Mouse (Mus musculus) forebrain, embryonic 11.5 days (tissue): ENCODE measurements around the gene Gm19426. TPM values are rescaled to one million over a fixed set of nuclear protein-coding genes. Genes with fewer than 3 reads are reported as not detected.

ENCODE experiments used
- ATAC-seq: fragments of 200-750 bp; cut with Nextera tagmentation; replicated peaks from 2 replicates; pipeline ENCODE4 v1.8.0; 2017; ENCODE audit warnings: moderate TSS enrichment; ENCODE audit not compliant: low FRiP score
- DNase-seq: peaks from one replicate; pipeline ENCODE4 v3.0.0-alpha.2; 2017; ENCODE audit warnings: low spot score
- H3K27ac ChIP-seq: fragments of 300-500 bp; sonication (generic); 2 replicates; pipeline ENCODE4 v1.5.1; 2014; ENCODE audit warnings: low read depth, low read length
- H3K27me3 ChIP-seq: fragments of 300-500 bp; sonication (generic); 2 replicates; pipeline ENCODE4 v1.6.1; 2014; ENCODE audit warnings: mild to moderate bottlenecking, low read length, mixed read lengths; ENCODE audit not compliant: control insufficient read depth, insufficient read depth
- H3K36me3 ChIP-seq: fragments of 300-500 bp; sonication (generic); 2 replicates; pipeline ENCODE4 v1.6.1; 2014; ENCODE audit warnings: mild to moderate bottlenecking, low read length, moderate library complexity, mixed read lengths; ENCODE audit not compliant: control insufficient read depth, insufficient read depth
- H3K4me1 ChIP-seq: fragments of 300-500 bp; sonication (generic); replicated peaks from 2 replicates; pipeline ENCODE4 v1.6.1; 2014; ENCODE audit warnings: low read length, mixed read lengths; ENCODE audit not compliant: control insufficient read depth, insufficient read depth
- H3K4me2 ChIP-seq: fragments of 300-500 bp; sonication (generic); 2 replicates; pipeline ENCODE4 v1.6.1; 2014; ENCODE audit warnings: low read depth, mild to moderate bottlenecking, low read length, moderate library complexity, mixed read lengths; ENCODE audit not compliant: severe bottlenecking
- H3K4me3 ChIP-seq: fragments of 300-500 bp; sonication (generic); 2 replicates; pipeline ENCODE4 v1.5.1; 2014; ENCODE audit warnings: low read depth, low read length
- H3K9ac ChIP-seq: fragments of 300-500 bp; sonication (generic); 2 replicates; pipeline ENCODE4 v1.6.1; 2014; ENCODE audit warnings: low read length
- H3K9me3 ChIP-seq: fragments of 300-500 bp; sonication (generic); 2 replicates; pipeline ENCODE4 v1.6.1; 2016; ENCODE audit warnings: low read length, mixed read lengths; ENCODE audit not compliant: control insufficient read depth
- WGBS: fragments of 180-500 bp; shearing (Covaris S2); extraction: QIAGEN DNeasy Blood & Tissue Kit; methylation state at CpG from one replicate; pipeline ENCODE4 v1.1.7; 2014; 5-methylcytosine and 5-hydroxymethylcytosine counted together
- polyA plus RNA-seq: library from polyadenylated mRNA; unstranded; fragments of >200 nt; fragmentation: Nextera tagmentation; extraction: Ambion mirVana; gene quantifications from 2 replicates; pipeline ENCODE4 v1.2.1, GENCODE M21; 2014

Gene Gm19426
- polyA plus RNA-seq, 1 experiment from 2014 or later, result 4.3 TPM

- peak overlapping the region; percentile 96 for H3K27ac ChIP-seq
- H3K9ac ChIP-seq, result peak overlapping the region; percentile 95
- peaks cover 8% of the 10 kb centered on the region; the same call in 1 of the 2 replicates for H3K36me3 ChIP-seq
- DNase-seq, result peak; percentile 52
- no peaks in the 10 kb centered on the region for H3K9me3 ChIP-seq
- ATAC-seq, result no peak; the same call in 1 of the 2 replicates
- H3K4me1 ChIP-seq, result 0 out of 2 replicates have a peak, but pooled peaks cover 2% of the 10 kb centered on the region
- under 1% methylated on average over 22 of the region's 26 CpGs for WGBS
- H3K4me3 ChIP-seq, result peak overlapping the region; percentile 96
- H3K27me3 ChIP-seq, result no peaks in the 10 kb centered on the region
- peak overlapping the region; percentile 85 for H3K4me2 ChIP-seq
Observed at GRCm38 (mm10) chr2:84714422-84714810, 29.0 kb downstream of the Gm19426 start.

- Histone ChIP-seq H3K27me3 (no peaks in the 10 kb centered on the region), H3K27ac (no peak overlapping the region), H3K9me3 (no peaks in the 10 kb centered on the region), H3K4me3 (no peak overlapping the region), H3K9ac (no peak overlapping the region), H3K36me3 (peaks cover 8% of the 10 kb centered on the region; the same call in 1 of the 2 replicates), H3K4me2 (no peak overlapping the region), H3K4me1 (peaks cover 2% of the 10 kb centered on the region; the same call in 1 of the 2 replicates)
- ATAC-seq (no peak), DNase-seq (no peak)
- 91% methylated on average over 2 of the region's 2 CpGs for whole genome bisulfite sequencing
Observed at GRCm38 (mm10) chr2:84711898-84712297, 31.6 kb downstream of the Gm19426 start.

GRCm38 (mm10) chr2:84707523-84707922, 35.9 kb downstream of the Gm19426 start:
- DNase-seq (no peak), ATAC-seq (peak; percentile 76)
- WGBS, result 62% methylated on average over 1 of the region's 1 CpGs

GRCm38 (mm10) chr2:84705295-84705694, 38.2 kb downstream of the Gm19426 start:
- no peak for DNase-seq
- Histone ChIP-seq H3K4me3 (no peak overlapping the region), H3K27ac (no peak overlapping the region), H3K9ac (no peak overlapping the region), H3K27me3 (no peaks in the 10 kb centered on the region), H3K36me3 (peaks cover 4% of the 10 kb centered on the region), H3K9me3 (no peaks in the 10 kb centered on the region), H3K4me1 (no peaks in the 10 kb centered on the region; the same call in 1 of the 2 replicates), H3K4me2 (no peak overlapping the region)
- WGBS, result 84% methylated on average over 1 of the region's 1 CpGs
- ATAC-seq, result no peak

More at GRCm38 (mm10) chr2:84707523-84707922, 35.9 kb downstream of the Gm19426 start:
- H3K4me2 ChIP-seq, result no peak overlapping the region
- H3K4me3 ChIP-seq, result no peak overlapping the region
- peak overlapping the region; percentile 48; the same call in 1 of the 2 replicates for H3K27ac ChIP-seq
- peaks cover 8% of the 10 kb centered on the region for H3K36me3 ChIP-seq
- no peaks in the 10 kb centered on the region for H3K27me3 ChIP-seq
- no peak overlapping the region for H3K9ac ChIP-seq
- H3K4me1 ChIP-seq, result no peaks in the 10 kb centered on the region; the same call in 1 of the 2 replicates
- no peaks in the 10 kb centered on the region for H3K9me3 ChIP-seq

- Histone ChIP-seq H3K27ac (no peak overlapping the region), H3K9me3 (no peaks in the 10 kb centered on the region), H3K9ac (no peak overlapping the region), H3K36me3 (no peaks in the 10 kb centered on the region; the same call in none of the 2 replicates), H3K27me3 (no peaks in the 10 kb centered on the region), H3K4me1 (no peaks in the 10 kb centered on the region; the same call in 1 of the 2 replicates), H3K4me3 (no peak overlapping the region), H3K4me2 (no peak overlapping the region)
- 72% methylated on average over 5 of the region's 5 CpGs for WGBS
- ATAC-seq (no peak), DNase-seq (no peak)
Observed at GRCm38 (mm10) chr2:84704329-84704728, 39.1 kb downstream of the Gm19426 start.

- no peaks in the 10 kb centered on the region for H3K27me3 ChIP-seq
- 93% methylated on average over 1 of the region's 1 CpGs for WGBS
- ATAC-seq, result no peak
- no peaks in the 10 kb centered on the region; the same call in 1 of the 2 replicates for H3K4me1 ChIP-seq
- H3K9ac ChIP-seq, result no peak overlapping the region
- no peak for DNase-seq
- no peaks in the 10 kb centered on the region for H3K9me3 ChIP-seq
- no peaks in the 10 kb centered on the region; the same call in none of the 2 replicates for H3K36me3 ChIP-seq
- H3K4me2 ChIP-seq, result no peak overlapping the region
- no peak overlapping the region for H3K4me3 ChIP-seq
- H3K27ac ChIP-seq, result no peak overlapping the region
Observed at GRCm38 (mm10) chr2:84703497-84703896, 40.0 kb downstream of the Gm19426 start.

GRCm38 (mm10) chr2:84695007-84695695, 48.3 kb downstream of the Gm19426 start:
- Histone ChIP-seq H3K9me3 (no peaks in the 10 kb centered on the region), H3K27me3 (no peaks in the 10 kb centered on the region), H3K4me1 (no peaks in the 10 kb centered on the region), H3K27ac (no peak overlapping the region), H3K36me3 (no peaks in the 10 kb centered on the region; the same call in 1 of the 2 replicates), H3K4me3 (no peak overlapping the region), H3K4me2 (no peak overlapping the region), H3K9ac (no peak overlapping the region)
- DNase-seq (no peak), ATAC-seq (no peak)
- WGBS, result 94% methylated on average over 5 of the region's 5 CpGs
